Mouse (Mus musculus): ENCODE measurements around the gene C1qbp. TPM values are rescaled to one million over a fixed set of nuclear protein-coding genes. Genes with fewer than 3 reads are reported as not detected.

Gene C1qbp
- 102 and 107 TPM in 2 replicates for polyA plus RNA-seq (2012; rRNA removed)

GRCm38 (mm10) chr11:70982557-70983228 lies at the start of gene C1qbp:
Gene C1qbp, minus strand, starts transcription at chr11:70983026.
- peak; percentile 57; the same call in 1 of the 2 replicates for TF ChIP-seq POLR2A (IDR thresholded peaks at IDR 0.05; ENCODE audit: borderline replicate concordance, insufficient read depth, low read length)
- TF ChIP-seq CTCF (IDR thresholded peaks at IDR 0.05; ENCODE audit: borderline replicate concordance, insufficient read depth, low read depth, low read length): peak; percentile 84
- peak within 1 kb of the TSS; percentile 91 for H3K4me3 ChIP-seq (replicated peaks; ENCODE audit: insufficient read depth, low read depth, low read length)
- H3K27ac ChIP-seq (ENCODE audit: insufficient read depth, low read length): no peak within 1 kb of the TSS
- WGBS: under 1% methylated on average over 64 of the region's 64 CpGs
- H3K4me1 ChIP-seq (ENCODE audit: control insufficient read depth, insufficient read depth, low read length): no peaks in the 10 kb centered on the region
- DNase-seq: peak; percentile 92 to 94
- no peaks in the 10 kb centered on the region for H3K27me3 ChIP-seq (ENCODE audit: control insufficient read depth, insufficient read depth, low read length)

- 62% methylated on average over 7 of the region's 7 CpGs for WGBS
- Histone ChIP-seq H3K27ac (ENCODE audit: insufficient read depth, low read length) (no peak overlapping the region), H3K4me1 (ENCODE audit: control insufficient read depth, insufficient read depth, low read length) (no peaks in the 10 kb centered on the region), H3K27me3 (ENCODE audit: control insufficient read depth, insufficient read depth, low read length) (no peaks in the 10 kb centered on the region; the same call in 1 of the 2 replicates), H3K4me3 (replicated peaks; ENCODE audit: insufficient read depth, low read depth, low read length) (no peak overlapping the region)
- no peak for DNase-seq
- TF ChIP-seq POLR2A (IDR thresholded peaks at IDR 0.05; ENCODE audit: borderline replicate concordance, insufficient read depth, low read length) (no peak), CTCF (IDR thresholded peaks at IDR 0.05; ENCODE audit: borderline replicate concordance, insufficient read depth, low read depth, low read length) (no peak)
Measured at GRCm38 (mm10) chr11:71032070-71032469, 49.2 kb upstream of the C1qbp start.

GRCm38 (mm10) chr11:71029403-71030118 lies 46.7 kb upstream of the C1qbp start:
- no peak overlapping the region for H3K27ac ChIP-seq (ENCODE audit: insufficient read depth, low read length)
- no peak overlapping the region for H3K4me3 ChIP-seq (replicated peaks; ENCODE audit: insufficient read depth, low read depth, low read length)
- no peaks in the 10 kb centered on the region for H3K27me3 ChIP-seq (ENCODE audit: control insufficient read depth, insufficient read depth, low read length)
- 77% methylated on average over 3 of the region's 3 CpGs for WGBS
- TF ChIP-seq CTCF (IDR thresholded peaks at IDR 0.05; ENCODE audit: borderline replicate concordance, insufficient read depth, low read depth, low read length) (no peak), POLR2A (IDR thresholded peaks at IDR 0.05; ENCODE audit: borderline replicate concordance, insufficient read depth, low read length) (no peak)
- H3K4me1 ChIP-seq (ENCODE audit: control insufficient read depth, insufficient read depth, low read length): no peaks in the 10 kb centered on the region
- no peak for DNase-seq

GRCm38 (mm10) chr11:71028280-71028679 lies 45.5 kb upstream of the C1qbp start:
- 72% methylated on average over 3 of the region's 3 CpGs for WGBS
- H3K27ac ChIP-seq (ENCODE audit: insufficient read depth, low read length): no peak overlapping the region
- H3K4me1 ChIP-seq (ENCODE audit: control insufficient read depth, insufficient read depth, low read length): no peaks in the 10 kb centered on the region
- H3K4me3 ChIP-seq (replicated peaks; ENCODE audit: insufficient read depth, low read depth, low read length): no peak overlapping the region
- TF ChIP-seq POLR2A (IDR thresholded peaks at IDR 0.05; ENCODE audit: borderline replicate concordance, insufficient read depth, low read length) (no peak), CTCF (IDR thresholded peaks at IDR 0.05; ENCODE audit: borderline replicate concordance, insufficient read depth, low read depth, low read length) (no peak)
- H3K27me3 ChIP-seq (ENCODE audit: control insufficient read depth, insufficient read depth, low read length): no peaks in the 10 kb centered on the region
- DNase-seq: no peak

- TF ChIP-seq CTCF (IDR thresholded peaks at IDR 0.05; ENCODE audit: borderline replicate concordance, insufficient read depth, low read depth, low read length) (no peak), POLR2A (IDR thresholded peaks at IDR 0.05; ENCODE audit: borderline replicate concordance, insufficient read depth, low read length) (peak; percentile 69; the same call in 1 of the 2 replicates)
- peak within 1 kb of the TSS; percentile 78 for H3K27ac ChIP-seq (ENCODE audit: insufficient read depth, low read length)
- WGBS: under 1% methylated on average over 71 of the region's 71 CpGs
- DNase-seq: peak; percentile 99 to 100
- H3K4me3 ChIP-seq (replicated peaks; ENCODE audit: insufficient read depth, low read depth, low read length): peak within 1 kb of the TSS; percentile 93
- H3K4me1 ChIP-seq (ENCODE audit: control insufficient read depth, insufficient read depth, low read length): peaks cover 9% of the 10 kb centered on the region; the same call in 1 of the 2 replicates
- H3K27me3 ChIP-seq (ENCODE audit: control insufficient read depth, insufficient read depth, low read length): no peaks in the 10 kb centered on the region
Measured at GRCm38 (mm10) chr11:71019201-71020068, 36.6 kb upstream of the C1qbp start, which contains the start of the genes Mis12 and Derl2. Gene Mis12, plus strand, starts transcription at chr11:71019611. Gene Derl2, minus strand, starts transcription at chr11:71019841.

GRCm38 (mm10) chr11:71018416-71019200 lies 35.8 kb upstream of the C1qbp start:
- Histone ChIP-seq H3K27me3 (ENCODE audit: control insufficient read depth, insufficient read depth, low read length) (no peaks in the 10 kb centered on the region), H3K27ac (ENCODE audit: insufficient read depth, low read length) (peak overlapping the region; percentile 78), H3K4me1 (ENCODE audit: control insufficient read depth, insufficient read depth, low read length) (peaks cover 9% of the 10 kb centered on the region; the same call in 1 of the 2 replicates), H3K4me3 (replicated peaks; ENCODE audit: insufficient read depth, low read depth, low read length) (peak overlapping the region; percentile 93)
- 3% methylated on average over 28 of the region's 28 CpGs for WGBS
- TF ChIP-seq CTCF (IDR thresholded peaks at IDR 0.05; ENCODE audit: borderline replicate concordance, insufficient read depth, low read depth, low read length): no peak
- no peak for TF ChIP-seq POLR2A (IDR thresholded peaks at IDR 0.05; ENCODE audit: borderline replicate concordance, insufficient read depth, low read length)
- no peak for DNase-seq
